Mouse (Mus musculus): ENCODE measurements around the gene Csad. TPM values are rescaled to one million over a fixed set of nuclear protein-coding genes. Genes with fewer than 3 reads are reported as not detected.

Gene Csad
- 44.0 and 46.0 TPM in 2 replicates for polyA plus RNA-seq (2015; fragmentation: Nextera tagmentation; extraction: Ambion mirVana)

GRCm38 (mm10) chr15:102204674-102205505, at the start of gene Csad:
TSS of gene Csad (minus strand) at chr15:102204724.

GRCm38 (mm10) chr15:102231748-102232147, 27.2 kb upstream of the Csad start, which contains the start of gene Itgb7:
TSS of gene Itgb7 (minus strand) at chr15:102231944.

GRCm38 (mm10) chr15:102202971-102203834, 1.3 kb downstream of the Csad start, which contains the start of gene Zfp740:
TSS of gene Zfp740 (plus strand) at chr15:102203249.

GRCm38 (mm10) chr15:102150301-102151135, 54.0 kb downstream of the Csad start, which contains the start of gene Soat2:
TSS of gene Soat2 (plus strand) at chr15:102150526.

GRCm38 (mm10) chr15:102144274-102144711, 60.2 kb downstream of the Csad start, which contains the start of gene Igfbp6:
TSS of gene Igfbp6 (plus strand) at chr15:102144362.

GRCm38 (mm10) chr15:102136129-102136758, 68.3 kb downstream of the Csad start, which contains the start of gene Spryd3:
TSS of gene Spryd3 (minus strand) at chr15:102136234.

Other genes starting within 250 kb of the Csad start
- gene Krt8, start 200.2 kb downstream of the Csad start, polyA plus RNA-seq (2015; fragmentation: Nextera tagmentation; extraction: Ambion mirVana): 0.45 and 0.87 TPM in 2 replicates
- gene Krt18, start 176.5 kb downstream of the Csad start, polyA plus RNA-seq (2015; fragmentation: Nextera tagmentation; extraction: Ambion mirVana): 1.4 and 1.9 TPM in 2 replicates
- 57.5 and 60.8 TPM in 2 replicates for gene Eif4b, start 131.0 kb downstream of the Csad start, polyA plus RNA-seq (2015; fragmentation: Nextera tagmentation; extraction: Ambion mirVana)
- gene Tns2, start 104.3 kb downstream of the Csad start, polyA plus RNA-seq (2015; fragmentation: Nextera tagmentation; extraction: Ambion mirVana): 8.8 and 10.3 TPM in 2 replicates
- gene Spryd3, start 68.5 kb downstream of the Csad start, polyA plus RNA-seq (2015; fragmentation: Nextera tagmentation; extraction: Ambion mirVana): 107 and 114 TPM in 2 replicates
- 21.1 and 33.5 TPM in 2 replicates for gene Igfbp6, start 60.4 kb downstream of the Csad start, polyA plus RNA-seq (2015; fragmentation: Nextera tagmentation; extraction: Ambion mirVana)
- gene Soat2, start 54.2 kb downstream of the Csad start, polyA plus RNA-seq (2015; fragmentation: Nextera tagmentation; extraction: Ambion mirVana): 0.21 TPM in 1 of 2 replicates, not detected in the other
- 27.4 and 27.5 TPM in 2 replicates for gene Zfp740, start 1.5 kb downstream of the Csad start, polyA plus RNA-seq (2015; fragmentation: Nextera tagmentation; extraction: Ambion mirVana)
- 1.0 and 2.9 TPM in 2 replicates for gene Itgb7, start 27.2 kb upstream of the Csad start, polyA plus RNA-seq (2015; fragmentation: Nextera tagmentation; extraction: Ambion mirVana)
- 7.1 and 7.7 TPM in 2 replicates for gene Rarg, start 52.8 kb upstream of the Csad start, polyA plus RNA-seq (2015; fragmentation: Nextera tagmentation; extraction: Ambion mirVana)
- 0.06 and 0.10 TPM in 2 replicates for gene Gm9918, start 65.8 kb upstream of the Csad start, polyA plus RNA-seq (2015; fragmentation: Nextera tagmentation; extraction: Ambion mirVana)
- 67.6 and 67.7 TPM in 2 replicates for gene Mfsd5, start 74.7 kb upstream of the Csad start, polyA plus RNA-seq (2015; fragmentation: Nextera tagmentation; extraction: Ambion mirVana)
- gene Espl1, start 91.5 kb upstream of the Csad start, polyA plus RNA-seq (2015; fragmentation: Nextera tagmentation; extraction: Ambion mirVana): 1.8 and 2.0 TPM in 2 replicates
- 546 and 574 TPM in 2 replicates for gene Pfdn5, start 121.4 kb upstream of the Csad start, polyA plus RNA-seq (2015; fragmentation: Nextera tagmentation; extraction: Ambion mirVana)
- gene Myg1, start 127.0 kb upstream of the Csad start, polyA plus RNA-seq (2015; fragmentation: Nextera tagmentation; extraction: Ambion mirVana): 69.0 and 80.3 TPM in 2 replicates
- 29.8 and 30.2 TPM in 2 replicates for gene Aaas, start 146.0 kb upstream of the Csad start, polyA plus RNA-seq (2015; fragmentation: Nextera tagmentation; extraction: Ambion mirVana)
- gene Sp7, start 162.5 kb upstream of the Csad start, polyA plus RNA-seq (2015; fragmentation: Nextera tagmentation; extraction: Ambion mirVana): 0.51 and 0.67 TPM in 2 replicates
- gene Sp1, start 201.4 kb upstream of the Csad start, polyA plus RNA-seq (2015; fragmentation: Nextera tagmentation; extraction: Ambion mirVana): 2.4 and 2.8 TPM in 2 replicates
- 0.09 and 0.28 TPM in 2 replicates for gene Amhr2, start 240.6 kb upstream of the Csad start, polyA plus RNA-seq (2015; fragmentation: Nextera tagmentation; extraction: Ambion mirVana)

Measured in neural tube, postnatal 0 days (tissue).